Mouse (Mus musculus) spleen, adult 2 months (tissue): ENCODE measurements around the gene Rps18.

Source experiments
- CTCF ChIP-seq: fragments of 200-500 bp; IDR thresholded peaks from 2 replicates; pipeline ENCODE4 v1.5.1; 2011; ENCODE audit warnings: mild to moderate bottlenecking, inconsistent platforms; ENCODE audit not compliant: insufficient read depth, insufficient read length, insufficient replicate concordance; ENCODE audit errors: extremely low read depth
- POLR2A ChIP-seq: fragments of 200-500 bp; IDR thresholded peaks from 2 replicates; pipeline ENCODE4 v1.6.1; 2011; ENCODE audit warnings: low read depth, low read length, inconsistent platforms

GRCm38 (mm10) chr17:33948090-33948904 lies 7.5 kb downstream of the Rps18 start:
- TF ChIP-seq CTCF, result no peak
- no peak for TF ChIP-seq POLR2A
